Mouse (Mus musculus): Measurements from ENCODE around the gene Itgb7. TPM values are rescaled to one million over a fixed set of nuclear protein-coding genes. Genes with fewer than 3 reads are reported as not detected.

Itgb7 gene
- polyA plus RNA-seq, 1 experiment from 2014 or later: 6.4 TPM

GRCm38 (mm10) chr15:102179924-102180323 lies 51.8 kb downstream of the Itgb7 start:
- no peak overlapping the region for H3K9ac ChIP-seq
- no peak for ATAC-seq
- H3K4me1 ChIP-seq: peaks cover 14% of the 10 kb centered on the region; the same call in 1 of the 2 replicates
- no peak overlapping the region for H3K4me3 ChIP-seq
- no peaks in the 10 kb centered on the region for H3K9me3 ChIP-seq (replicated peaks)
- H3K36me3 ChIP-seq: peaks cover 10% of the 10 kb centered on the region
- 82% methylated on average over 14 of the region's 14 CpGs for WGBS (ENCODE audit: insufficient replicate concordance)
- no peak overlapping the region for H3K4me2 ChIP-seq
- H3K27me3 ChIP-seq (replicated peaks): no peaks in the 10 kb centered on the region
- H3K27ac ChIP-seq: no peak overlapping the region

- no peak for ATAC-seq
- Histone ChIP-seq H3K27me3 (replicated peaks) (no peaks in the 10 kb centered on the region), H3K9ac (no peak overlapping the region), H3K4me3 (no peak overlapping the region), H3K4me2 (no peak overlapping the region), H3K9me3 (replicated peaks) (no peaks in the 10 kb centered on the region), H3K36me3 (peaks cover 10% of the 10 kb centered on the region), H3K4me1 (peaks cover 14% of the 10 kb centered on the region; the same call in 1 of the 2 replicates), H3K27ac (no peak overlapping the region)
- 65% methylated on average over 9 of the region's 9 CpGs for WGBS (ENCODE audit: insufficient replicate concordance)
Observed at GRCm38 (mm10) chr15:102179106-102179505, 52.6 kb downstream of the Itgb7 start.

GRCm38 (mm10) chr15:102178279-102178678 lies 53.5 kb downstream of the Itgb7 start:
- 7% methylated on average over 6 of the region's 6 CpGs for WGBS (ENCODE audit: insufficient replicate concordance)
- H3K9ac ChIP-seq: no peak overlapping the region
- no peak overlapping the region for H3K27ac ChIP-seq
- H3K36me3 ChIP-seq: peaks cover 10% of the 10 kb centered on the region
- ATAC-seq: no peak
- no peaks in the 10 kb centered on the region for H3K27me3 ChIP-seq (replicated peaks)
- H3K4me1 ChIP-seq: peaks cover 14% of the 10 kb centered on the region; the same call in 1 of the 2 replicates
- no peaks in the 10 kb centered on the region for H3K9me3 ChIP-seq (replicated peaks)
- H3K4me2 ChIP-seq: no peak overlapping the region
- H3K4me3 ChIP-seq: no peak overlapping the region

- H3K4me1 ChIP-seq: peaks cover 14% of the 10 kb centered on the region; the same call in 1 of the 2 replicates
- H3K27me3 ChIP-seq (replicated peaks): no peaks in the 10 kb centered on the region
- H3K4me2 ChIP-seq: no peak overlapping the region
- no peak overlapping the region for H3K9ac ChIP-seq
- H3K9me3 ChIP-seq (replicated peaks): no peaks in the 10 kb centered on the region
- H3K27ac ChIP-seq: no peak overlapping the region
- no peak overlapping the region for H3K4me3 ChIP-seq
- peaks cover 10% of the 10 kb centered on the region for H3K36me3 ChIP-seq
- 78% methylated on average over 8 of the region's 8 CpGs for WGBS (ENCODE audit: insufficient replicate concordance)
- 0 out of 2 replicates have a peak, but pooled peaks have one; percentile 19 for ATAC-seq
Observed at GRCm38 (mm10) chr15:102177417-102177816, 54.3 kb downstream of the Itgb7 start.

- Histone ChIP-seq H3K9me3 (replicated peaks) (no peaks in the 10 kb centered on the region), H3K9ac (no peak overlapping the region)
- ATAC-seq: peak; percentile 64
Observed at GRCm38 (mm10) chr15:102176571-102177316, 55.0 kb downstream of the Itgb7 start.

GRCm38 (mm10) chr15:102175736-102176319 lies 55.9 kb downstream of the Itgb7 start:
- Histone ChIP-seq H3K27me3 (replicated peaks) (no peaks in the 10 kb centered on the region), H3K4me2 (no peak overlapping the region), H3K9me3 (replicated peaks) (no peaks in the 10 kb centered on the region), H3K9ac (no peak overlapping the region), H3K4me3 (no peak overlapping the region), H3K36me3 (peaks cover 10% of the 10 kb centered on the region), H3K27ac (no peak overlapping the region), H3K4me1 (peaks cover 14% of the 10 kb centered on the region; the same call in 1 of the 2 replicates)
- ATAC-seq: no peak
- WGBS (ENCODE audit: insufficient replicate concordance): 74% methylated on average over 16 of the region's 16 CpGs

More at GRCm38 (mm10) chr15:102176571-102177316, 55.0 kb downstream of the Itgb7 start:
- H3K4me2 ChIP-seq: no peak overlapping the region
- 51% methylated on average over 7 of the region's 7 CpGs for WGBS (ENCODE audit: insufficient replicate concordance)
- no peak overlapping the region for H3K27ac ChIP-seq
- peaks cover 14% of the 10 kb centered on the region; the same call in 1 of the 2 replicates for H3K4me1 ChIP-seq
- no peaks in the 10 kb centered on the region for H3K27me3 ChIP-seq (replicated peaks)
- no peak overlapping the region for H3K4me3 ChIP-seq
- peaks cover 10% of the 10 kb centered on the region for H3K36me3 ChIP-seq

- WGBS (ENCODE audit: insufficient replicate concordance): 60% methylated on average over 3 of the region's 3 CpGs
- H3K9ac ChIP-seq: no peak overlapping the region
- ATAC-seq: no peak
Observed at GRCm38 (mm10) chr15:102173581-102173980, 58.2 kb downstream of the Itgb7 start.

GRCm38 (mm10) chr15:102169064-102169463 lies 62.7 kb downstream of the Itgb7 start:
- no peak overlapping the region for H3K9ac ChIP-seq
- H3K27ac ChIP-seq: no peak overlapping the region
- H3K4me3 ChIP-seq: no peak overlapping the region
- no peaks in the 10 kb centered on the region for H3K4me1 ChIP-seq
- no peak for ATAC-seq
- H3K27me3 ChIP-seq (replicated peaks): no peaks in the 10 kb centered on the region
- 61% methylated on average over 2 of the region's 2 CpGs for WGBS (ENCODE audit: insufficient replicate concordance)
- no peaks in the 10 kb centered on the region for H3K9me3 ChIP-seq (replicated peaks)
- H3K4me2 ChIP-seq: no peak overlapping the region
- no peaks in the 10 kb centered on the region for H3K36me3 ChIP-seq

More at GRCm38 (mm10) chr15:102173581-102173980, 58.2 kb downstream of the Itgb7 start:
- Histone ChIP-seq H3K4me3 (no peak overlapping the region), H3K27ac (no peak overlapping the region), H3K27me3 (replicated peaks) (no peaks in the 10 kb centered on the region), H3K9me3 (replicated peaks) (no peaks in the 10 kb centered on the region), H3K36me3 (no peaks in the 10 kb centered on the region), H3K4me1 (peaks cover 14% of the 10 kb centered on the region; the same call in 1 of the 2 replicates), H3K4me2 (no peak overlapping the region)

GRCm38 (mm10) chr15:102167620-102168021 lies 64.1 kb downstream of the Itgb7 start:
- H3K9me3 ChIP-seq (replicated peaks): no peaks in the 10 kb centered on the region
- H3K27me3 ChIP-seq (replicated peaks): no peaks in the 10 kb centered on the region
- no peak overlapping the region for H3K9ac ChIP-seq
- H3K4me1 ChIP-seq: no peaks in the 10 kb centered on the region
- H3K4me3 ChIP-seq: no peak overlapping the region
- H3K36me3 ChIP-seq: peaks cover 4% of the 10 kb centered on the region
- 60% methylated on average over 6 of the region's 6 CpGs for WGBS (ENCODE audit: insufficient replicate concordance)
- H3K27ac ChIP-seq: no peak overlapping the region
- no peak overlapping the region for H3K4me2 ChIP-seq
- no peak for ATAC-seq

Other genes with a start within 250 kb of the Itgb7 start
- 71.9 and 75.3 TPM in 2 replicates for gene Krt8, start 227.5 kb downstream of the Itgb7 start, polyA plus RNA-seq (2016; fragmentation: Nextera tagmentation; extraction: Ambion mirVana)
- gene Krt18, start 203.8 kb downstream of the Itgb7 start, polyA plus RNA-seq (2016; fragmentation: Nextera tagmentation; extraction: Ambion mirVana): 72.7 and 77.6 TPM in 2 replicates
- gene Eif4b, start 158.2 kb downstream of the Itgb7 start, polyA plus RNA-seq (2016; fragmentation: Nextera tagmentation; extraction: Ambion mirVana): 91.7 and 91.8 TPM in 2 replicates
- gene Tns2, start 131.5 kb downstream of the Itgb7 start, polyA plus RNA-seq (2016; fragmentation: Nextera tagmentation; extraction: Ambion mirVana): 6.4 and 9.2 TPM in 2 replicates
- 14.9 and 15.0 TPM in 2 replicates for gene Spryd3, start 95.7 kb downstream of the Itgb7 start, polyA plus RNA-seq (2016; fragmentation: Nextera tagmentation; extraction: Ambion mirVana)
- 0.72 and 1.1 TPM in 2 replicates for gene Igfbp6, start 87.6 kb downstream of the Itgb7 start, polyA plus RNA-seq (2016; fragmentation: Nextera tagmentation; extraction: Ambion mirVana)
- 28.3 and 29.8 TPM in 2 replicates for gene Soat2, start 81.4 kb downstream of the Itgb7 start, polyA plus RNA-seq (2016; fragmentation: Nextera tagmentation; extraction: Ambion mirVana)
- 31.2 and 32.0 TPM in 2 replicates for gene Zfp740, start 28.7 kb downstream of the Itgb7 start, polyA plus RNA-seq (2016; fragmentation: Nextera tagmentation; extraction: Ambion mirVana)
- 21.9 and 26.6 TPM in 2 replicates for gene Csad, start 27.2 kb downstream of the Itgb7 start, polyA plus RNA-seq (2016; fragmentation: Nextera tagmentation; extraction: Ambion mirVana)
- 4.4 and 4.9 TPM in 2 replicates for gene Rarg, start 25.6 kb upstream of the Itgb7 start, polyA plus RNA-seq (2016; fragmentation: Nextera tagmentation; extraction: Ambion mirVana)
- gene Gm9918, start 38.6 kb upstream of the Itgb7 start, polyA plus RNA-seq (2016; fragmentation: Nextera tagmentation; extraction: Ambion mirVana): not detected in 2 replicates
- gene Mfsd5, start 47.5 kb upstream of the Itgb7 start, polyA plus RNA-seq (2016; fragmentation: Nextera tagmentation; extraction: Ambion mirVana): 40.8 and 41.6 TPM in 2 replicates
- 38.6 and 39.4 TPM in 2 replicates for gene Espl1, start 64.3 kb upstream of the Itgb7 start, polyA plus RNA-seq (2016; fragmentation: Nextera tagmentation; extraction: Ambion mirVana)
- gene Pfdn5, start 94.2 kb upstream of the Itgb7 start, polyA plus RNA-seq (2016; fragmentation: Nextera tagmentation; extraction: Ambion mirVana): 150 and 168 TPM in 2 replicates
- 62.0 and 66.8 TPM in 2 replicates for gene Myg1, start 99.8 kb upstream of the Itgb7 start, polyA plus RNA-seq (2016; fragmentation: Nextera tagmentation; extraction: Ambion mirVana)
- gene Aaas, start 118.8 kb upstream of the Itgb7 start, polyA plus RNA-seq (2016; fragmentation: Nextera tagmentation; extraction: Ambion mirVana): 69.7 and 74.7 TPM in 2 replicates
- gene Sp7, start 135.2 kb upstream of the Itgb7 start, polyA plus RNA-seq (2016; fragmentation: Nextera tagmentation; extraction: Ambion mirVana): 0.37 and 0.63 TPM in 2 replicates
- gene Sp1, start 174.2 kb upstream of the Itgb7 start, polyA plus RNA-seq (2016; fragmentation: Nextera tagmentation; extraction: Ambion mirVana): 5.1 and 5.6 TPM in 2 replicates
- 0.12 and 0.31 TPM in 2 replicates for gene Amhr2, start 213.4 kb upstream of the Itgb7 start, polyA plus RNA-seq (2016; fragmentation: Nextera tagmentation; extraction: Ambion mirVana)
- gene Prr13, start 227.1 kb upstream of the Itgb7 start, polyA plus RNA-seq (2016; fragmentation: Nextera tagmentation; extraction: Ambion mirVana): 119 and 126 TPM in 2 replicates
- gene Pcbp2, start 238.6 kb upstream of the Itgb7 start, polyA plus RNA-seq (2016; fragmentation: Nextera tagmentation; extraction: Ambion mirVana): 101 and 104 TPM in 2 replicates

All from liver, embryonic 12.5 days (tissue).